Mouse (Mus musculus): ENCODE measurements around the gene Zmym2.

DNA sequence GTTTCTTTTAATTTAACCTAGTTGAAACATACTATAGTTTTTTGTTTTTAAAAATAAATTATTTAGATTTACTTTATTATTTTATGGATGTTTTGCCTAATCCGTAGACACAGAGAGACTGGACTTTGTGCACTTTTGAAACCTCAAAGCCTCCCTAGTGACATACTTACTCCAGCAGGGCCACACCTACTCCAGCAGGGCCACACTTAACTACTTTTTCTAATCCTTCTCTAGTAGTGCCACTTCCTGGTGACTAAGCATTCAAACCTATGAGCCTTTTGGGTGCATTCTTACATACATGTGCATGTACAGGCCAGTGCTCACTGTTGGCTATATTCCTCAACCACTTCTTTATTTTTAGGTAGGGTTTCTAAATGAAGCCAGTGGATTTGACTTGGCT, 19.2 kb downstream of the Zmym2 start:
- TF ChIP-seq GATA1 (IDR thresholded peaks at IDR 0.05; ENCODE audit: low read length) (no peak), TAL1 (IDR thresholded peaks at IDR 0.05; ENCODE audit: low read length) (no peak)

Data from erythroblast, embryonic 14.5 days (primary cell).